Mouse (Mus musculus): ENCODE results near the gene Afap1.

The Afap1 gene

DNA sequence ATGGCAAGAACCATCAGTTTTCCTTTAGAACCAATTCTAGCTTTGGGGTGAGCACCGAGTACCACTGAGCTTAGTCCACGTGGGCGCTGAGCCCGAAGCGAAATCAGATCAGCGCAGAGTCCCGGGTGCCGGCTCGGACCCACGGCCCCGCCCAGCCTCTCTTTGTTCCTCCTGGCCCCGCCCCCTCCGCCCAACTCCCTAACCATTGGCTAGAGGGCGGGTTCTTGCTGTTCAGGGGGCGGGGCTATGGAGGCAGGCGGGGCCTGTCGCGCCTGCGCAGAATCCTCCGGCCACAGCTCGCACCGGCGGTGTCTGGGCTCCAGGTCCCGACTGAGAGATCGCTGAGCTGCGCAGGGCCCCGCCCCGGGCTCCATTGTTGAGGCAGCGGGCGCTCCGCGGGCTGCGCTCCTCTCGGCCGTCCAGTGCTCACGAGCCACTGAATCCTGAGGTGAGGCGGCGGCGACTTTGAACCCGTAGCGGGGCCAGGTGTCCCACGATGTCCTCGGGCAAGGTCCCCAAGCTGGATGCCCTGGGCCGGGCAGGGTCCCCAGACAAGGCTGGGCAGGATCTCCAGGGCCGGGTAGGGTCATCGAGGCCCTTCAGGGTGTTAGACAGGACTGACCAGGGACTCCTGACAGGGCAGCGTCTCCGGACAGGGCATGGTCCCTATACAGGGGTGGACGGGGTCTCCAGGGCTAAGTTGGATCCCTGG is at the start of gene Afap1:
Afap1 (plus strand) TSS at position 227 of the 712 bp plus-strand sequence.
- DNase-seq = peak; percentile 100

DNA sequence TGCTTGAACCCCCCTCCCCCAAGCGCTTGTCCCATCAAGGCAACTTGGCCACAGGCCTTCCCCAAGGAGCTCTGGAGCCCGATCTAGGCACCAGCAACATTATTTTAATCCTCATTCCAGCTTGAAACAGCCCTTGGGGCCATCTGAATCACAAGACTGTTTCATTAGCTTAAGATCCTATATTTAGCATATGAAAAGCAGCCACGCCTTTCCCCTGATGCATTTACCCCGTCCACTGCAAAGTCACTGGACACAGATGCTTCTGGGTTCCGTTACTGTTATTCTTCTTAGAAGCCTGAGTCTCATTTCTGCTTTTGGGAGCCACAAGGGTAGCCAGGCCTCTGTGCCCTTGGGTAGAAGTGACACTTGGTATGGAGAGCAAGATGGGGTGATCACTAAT is 41.6 kb upstream of the Afap1 start:
- no peak for DNase-seq

DNA sequence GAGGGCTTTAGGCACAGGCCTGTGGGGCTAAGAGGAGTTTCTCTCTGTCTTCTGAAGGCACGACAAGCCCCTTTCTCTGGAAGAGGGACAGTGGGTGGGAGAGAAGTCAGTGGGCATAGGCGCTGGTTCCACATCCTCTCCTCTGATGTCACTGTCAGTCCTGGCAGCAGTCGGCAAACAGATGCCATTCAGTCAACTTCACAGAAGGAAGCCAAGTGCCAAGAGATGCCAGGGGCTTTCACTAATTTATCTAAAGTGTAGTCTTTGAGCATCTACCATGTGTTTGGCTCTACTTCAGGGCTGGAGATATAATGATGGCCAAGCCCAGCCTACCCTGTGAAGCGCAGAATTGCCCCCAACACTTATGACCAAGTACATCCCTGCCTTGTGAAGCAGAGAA is 39.7 kb upstream of the Afap1 start:
- DNase-seq = no peak

DNA sequence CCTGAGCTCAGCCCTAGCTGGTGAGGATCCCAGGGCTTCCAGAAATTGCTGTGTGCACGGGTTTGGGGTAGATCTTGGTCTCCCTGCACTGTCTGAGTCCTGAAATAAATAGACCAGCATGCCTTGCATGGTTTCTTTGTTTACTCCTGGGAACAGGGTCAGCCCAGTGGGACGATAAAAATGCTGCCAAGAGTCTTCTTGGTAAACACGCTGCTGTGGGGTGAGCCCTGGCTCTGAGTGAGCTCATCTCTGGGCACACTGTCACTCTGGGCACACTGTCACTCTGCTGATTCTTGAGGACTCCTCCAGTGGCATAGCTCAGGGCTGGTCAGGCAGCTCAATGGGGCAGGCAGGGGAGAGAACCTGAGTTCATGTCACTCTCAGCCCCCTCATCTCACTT is 36.9 kb upstream of the Afap1 start:
- no peak for DNase-seq

DNA sequence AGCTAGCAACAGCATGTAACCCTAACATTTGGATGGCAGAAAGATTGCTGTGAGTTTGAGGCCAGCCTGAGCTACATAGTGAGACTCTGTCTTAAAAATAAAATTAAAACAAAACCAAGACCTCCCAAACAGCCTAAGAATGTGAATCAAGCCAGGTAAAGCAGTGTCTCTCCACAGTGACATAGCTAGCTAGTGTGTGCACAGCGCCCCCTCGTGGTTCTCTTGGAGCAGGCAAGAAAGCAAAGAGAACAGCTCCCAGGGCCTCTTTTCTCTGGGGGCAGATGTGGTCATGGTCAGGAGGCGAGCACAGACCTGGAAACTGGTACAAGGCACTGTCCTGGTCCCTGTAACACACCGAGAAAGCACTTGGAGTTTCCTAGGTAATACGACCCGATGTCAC is 35.0 kb upstream of the Afap1 start:
- DNase-seq = peak; percentile 65

DNA sequence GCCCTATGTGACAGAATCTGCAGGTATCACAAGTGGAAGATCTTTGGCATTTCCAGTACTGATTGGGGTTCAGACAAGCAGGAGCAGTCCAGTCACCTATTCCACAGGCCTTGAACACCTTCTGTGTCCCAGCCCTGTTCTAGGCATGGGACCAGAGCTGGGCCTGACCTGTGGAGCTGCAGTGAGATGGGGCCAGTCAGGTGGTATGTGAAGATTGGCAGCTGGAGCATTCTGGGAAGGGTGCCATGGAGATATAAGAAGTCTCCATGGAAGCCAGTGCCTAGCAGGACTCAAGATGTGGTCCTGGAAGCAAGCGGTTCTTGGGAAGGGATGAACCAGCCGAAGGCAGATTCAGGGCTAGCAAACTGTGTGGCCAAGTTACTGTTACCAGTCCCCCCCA is 31.7 kb upstream of the Afap1 start:
- DNase-seq = no peak

DNA sequence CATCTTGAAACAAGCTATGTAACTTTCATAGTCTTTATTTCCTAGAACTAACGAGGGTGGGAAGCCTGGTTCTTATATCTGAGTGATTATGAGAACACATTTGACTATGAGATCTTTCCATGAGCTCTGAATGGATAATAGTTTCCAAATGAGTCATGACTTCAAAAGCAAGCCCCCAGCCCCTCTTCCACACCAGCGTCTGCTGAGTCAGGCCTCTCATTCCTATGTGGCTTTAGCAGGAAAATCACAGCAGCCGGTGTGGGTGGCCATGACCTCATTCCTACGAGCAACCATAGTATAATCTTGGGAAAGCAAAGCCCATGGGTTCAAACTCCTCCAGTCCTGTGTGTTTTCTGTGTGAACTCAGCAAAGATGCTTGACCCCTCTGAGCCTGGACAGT is 23.1 kb upstream of the Afap1 start:
- DNase-seq = no peak

DNA sequence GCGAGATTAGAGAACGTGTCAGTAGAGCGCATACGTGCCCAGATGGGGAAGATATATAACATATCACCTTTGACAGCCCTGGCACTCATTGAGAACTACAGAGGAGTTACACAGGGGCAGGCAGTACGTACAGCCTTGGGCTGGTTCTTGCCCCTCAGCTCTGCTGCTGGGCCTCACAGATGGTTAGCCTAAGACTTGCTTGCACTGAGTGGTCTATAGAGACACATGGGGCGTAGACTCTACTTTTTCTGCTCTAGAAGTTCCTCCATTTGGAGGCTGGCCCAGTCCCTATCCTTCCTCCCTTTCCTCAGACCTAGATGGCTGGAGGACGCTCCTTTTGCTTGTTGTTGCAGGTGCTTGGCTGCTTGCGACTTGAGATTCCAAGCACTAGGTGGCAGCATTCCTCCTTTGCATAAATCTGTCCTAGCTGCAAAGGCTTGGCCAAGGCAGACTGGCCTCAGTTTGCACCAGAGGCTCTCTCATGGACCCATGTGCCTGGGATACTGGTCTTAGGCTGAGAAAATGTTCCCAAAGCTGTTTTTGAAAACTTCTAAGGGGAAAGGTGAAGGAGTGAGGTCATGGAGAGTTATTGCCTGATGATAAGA is 22.6 kb upstream of the Afap1 start:
- DNase-seq = peak; percentile 87

DNA sequence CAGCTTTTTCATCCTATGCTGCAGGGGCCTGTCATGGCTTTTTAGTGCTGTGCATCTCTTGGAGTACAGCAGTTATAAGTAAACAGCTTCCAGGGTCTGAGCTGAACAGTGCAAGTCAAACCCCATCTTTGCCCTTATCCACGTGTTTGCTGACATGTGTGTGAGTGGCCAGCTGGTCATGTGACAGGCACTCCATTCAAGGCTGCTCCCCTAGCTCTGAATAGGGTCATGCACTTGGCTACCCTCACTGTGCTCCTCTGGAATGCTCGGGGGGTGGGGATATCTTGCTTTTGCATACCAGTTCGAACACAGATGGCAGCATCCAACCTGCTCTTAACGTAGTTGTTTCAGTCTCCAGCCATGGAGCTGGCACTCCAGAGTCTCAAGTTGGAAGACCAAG is 19.7 kb upstream of the Afap1 start:
- peak; percentile 24 for DNase-seq

DNA sequence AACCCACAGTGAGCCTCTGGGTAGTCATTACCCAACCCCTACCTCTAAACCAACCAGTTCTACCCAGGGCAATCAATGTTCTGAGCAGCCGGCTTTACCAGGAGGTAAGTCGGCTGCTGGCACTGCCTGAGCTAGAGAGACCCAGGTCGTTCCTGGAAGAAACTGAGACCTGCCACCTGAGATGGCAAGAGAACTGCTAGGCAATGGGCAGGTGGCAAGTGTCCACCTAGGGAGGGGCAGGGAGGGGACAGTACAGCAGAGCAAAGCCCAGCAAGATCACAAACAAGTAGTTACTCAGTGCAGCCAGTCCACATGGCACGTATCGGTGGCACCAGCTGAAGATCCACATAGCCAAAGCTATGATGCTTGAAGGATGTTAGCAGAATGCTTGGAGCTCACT is 16.9 kb upstream of the Afap1 start:
- no peak for DNase-seq

DNA sequence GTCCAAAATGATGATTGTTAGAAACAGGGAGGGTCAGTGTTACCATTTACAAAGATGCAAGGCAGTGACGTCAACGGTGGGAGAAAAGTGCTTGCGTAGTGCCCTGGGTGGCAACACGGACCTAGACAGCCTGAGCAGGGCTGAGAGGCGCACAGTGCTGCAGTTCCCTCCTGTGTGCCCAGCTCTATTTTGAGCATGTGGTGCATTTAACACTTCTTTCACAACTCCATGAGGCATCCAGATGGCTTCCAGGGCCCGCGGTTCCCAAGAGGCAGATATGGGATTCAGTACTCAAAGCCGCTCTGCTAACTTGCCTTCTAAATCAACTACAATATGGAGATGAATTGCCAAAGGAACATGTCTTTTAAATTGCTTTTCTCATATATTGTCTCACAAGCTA is 13.9 kb upstream of the Afap1 start:
- no peak for DNase-seq

DNA sequence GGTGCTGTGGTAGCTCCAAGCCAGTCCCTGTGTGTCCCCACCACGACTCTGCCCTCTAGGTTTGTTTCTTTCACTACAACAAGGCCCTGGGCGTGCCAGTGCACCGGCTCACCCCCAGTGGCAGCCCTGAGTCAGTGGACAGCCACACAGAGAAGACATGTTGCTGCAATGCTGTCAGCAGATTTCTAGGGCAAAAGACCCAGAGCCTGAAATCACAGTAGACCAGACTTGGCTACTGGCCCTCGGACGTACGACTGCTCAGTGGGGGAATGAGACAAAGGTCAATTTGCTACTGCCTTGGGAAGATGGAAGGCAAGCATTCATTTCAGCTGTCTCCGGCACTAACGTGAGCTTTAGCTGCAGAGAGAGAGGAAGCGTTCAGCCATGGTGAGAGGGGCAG is 10.7 kb upstream of the Afap1 start:
- DNase-seq = peak; percentile 76

DNA sequence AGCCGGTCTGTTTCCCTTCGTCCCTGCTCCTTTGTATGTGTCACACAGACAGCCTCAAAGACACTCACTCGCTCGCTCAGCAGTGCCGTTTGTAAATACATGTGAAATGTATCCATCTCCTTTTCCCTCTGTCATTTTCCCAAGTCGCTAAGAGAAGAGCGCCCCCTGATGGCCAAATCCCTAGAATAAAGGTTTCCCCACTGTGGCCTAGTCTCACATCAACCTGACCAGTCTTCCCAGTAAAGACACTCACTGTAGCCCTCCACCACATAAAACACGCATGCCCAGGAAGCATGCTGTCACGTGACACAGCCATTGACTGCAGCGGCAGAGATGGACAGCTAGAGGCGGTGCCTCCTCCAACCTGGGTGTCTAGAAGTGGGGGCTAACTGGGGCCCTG is 8.9 kb upstream of the Afap1 start:
- DNase-seq = peak; percentile 48

DNA sequence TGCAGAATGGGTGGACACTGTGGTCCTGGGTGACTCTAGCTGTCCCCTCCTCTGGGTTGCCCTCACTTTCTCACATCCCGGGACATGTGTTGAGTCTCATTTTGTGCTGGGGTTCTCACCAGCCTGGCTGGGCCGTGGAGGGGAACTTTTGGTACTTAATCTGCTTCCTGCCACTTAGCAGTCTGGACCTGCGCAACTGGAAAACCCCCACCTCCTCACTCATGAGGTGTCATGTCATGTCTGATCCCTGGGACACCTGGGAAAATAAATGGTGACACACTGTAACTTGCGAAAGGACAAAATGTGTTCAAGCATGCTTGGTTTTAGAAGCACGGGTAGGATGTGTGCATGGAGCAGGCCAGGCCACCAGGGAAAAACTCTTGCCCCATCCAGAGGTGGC is 8.4 kb upstream of the Afap1 start:
- no peak for DNase-seq

DNA sequence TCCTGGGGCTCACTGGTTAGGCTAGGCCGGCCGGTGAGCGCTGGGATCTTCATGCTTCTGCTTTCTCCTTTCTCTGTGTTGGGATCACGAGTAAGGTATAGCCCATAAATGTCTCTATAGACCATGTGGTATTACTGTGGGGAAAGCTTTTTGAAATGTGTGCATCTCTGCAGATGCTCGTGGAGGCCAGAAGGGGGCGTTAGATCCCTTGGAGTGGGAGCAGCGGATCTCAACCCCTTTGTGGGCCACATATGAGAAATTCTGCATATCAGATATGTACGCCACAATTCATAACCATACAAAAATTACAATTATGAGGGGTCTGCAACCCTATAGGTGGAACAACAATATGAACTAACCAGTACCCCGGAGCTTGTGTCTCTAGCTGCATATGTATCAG is 4.2 kb upstream of the Afap1 start:
- DNase-seq = peak; percentile 40

DNA sequence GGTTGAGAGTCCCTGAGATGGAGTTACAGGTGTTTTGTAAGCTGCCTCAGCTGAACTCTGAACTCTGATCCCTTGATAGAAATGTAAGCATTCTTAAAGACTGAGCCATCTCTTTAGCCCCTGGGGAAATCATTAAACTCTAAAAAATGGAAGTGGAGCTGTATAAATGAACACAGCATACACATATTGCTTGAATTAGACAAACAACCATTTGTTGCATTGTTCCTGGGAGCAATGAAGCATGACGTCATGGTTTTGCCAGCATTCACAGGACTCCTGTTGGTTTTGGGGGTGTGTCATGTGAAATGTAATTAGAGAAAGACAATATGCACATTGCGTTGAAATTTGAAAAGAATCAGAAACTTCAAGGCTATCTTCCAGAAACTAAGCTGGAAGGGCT is 3.5 kb upstream of the Afap1 start:
- no peak for DNase-seq

DNA sequence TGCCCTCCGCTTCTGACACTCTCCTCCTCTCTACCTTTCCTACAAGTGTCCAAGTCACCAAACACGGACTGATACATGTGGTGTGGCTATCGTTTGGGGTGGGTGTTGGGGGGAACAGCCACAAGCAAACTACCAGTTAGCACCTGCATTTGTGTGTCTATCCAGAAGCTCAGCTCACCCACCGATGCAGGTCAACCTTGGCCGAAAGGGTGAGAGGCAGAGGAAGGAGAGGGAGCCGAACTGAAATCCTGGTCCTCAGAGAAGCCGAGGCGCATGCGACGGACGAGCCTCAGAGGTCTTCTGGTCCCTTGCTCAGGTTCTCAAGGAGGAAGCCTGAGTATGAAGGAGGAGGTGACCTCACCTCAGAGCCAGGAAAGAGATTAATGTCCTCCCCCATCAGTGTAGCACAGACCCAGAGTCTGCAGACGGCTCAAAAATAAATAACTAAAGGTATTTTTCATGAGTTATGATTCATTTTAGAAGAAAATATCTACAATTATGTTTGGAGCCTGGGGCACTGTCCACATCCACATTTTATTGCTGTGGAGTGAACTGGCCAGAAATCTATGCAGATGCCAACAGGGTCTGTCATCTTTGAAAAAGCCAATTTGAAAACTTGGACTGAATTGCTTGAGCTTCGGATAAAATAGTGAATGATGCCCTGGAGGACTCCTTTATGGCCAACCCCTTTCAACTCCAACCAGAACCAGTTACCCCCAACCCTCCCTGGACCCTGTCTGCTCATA is 2.0 kb upstream of the Afap1 start:
- DNase-seq = no peak

DNA sequence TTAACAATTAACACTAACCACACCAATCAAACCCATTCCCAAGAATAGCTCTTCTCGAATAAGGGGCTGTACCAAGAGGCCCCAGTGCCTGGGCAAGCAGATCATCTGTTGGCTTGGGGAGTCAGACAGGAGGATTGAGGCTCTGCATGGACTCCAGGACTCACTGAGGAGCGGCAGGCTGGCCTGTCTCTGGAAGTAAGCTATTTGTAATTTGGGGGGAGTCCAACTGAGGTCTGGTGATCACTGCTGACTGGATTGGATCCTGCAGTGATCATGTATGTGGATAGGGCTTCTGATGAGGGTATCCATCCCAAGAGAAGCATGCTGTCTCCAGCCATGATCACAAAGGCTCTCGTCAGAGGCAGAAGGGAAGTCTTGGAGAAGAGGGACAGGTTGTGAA is 756 bp upstream of the Afap1 start:
- no peak for DNase-seq

DNA sequence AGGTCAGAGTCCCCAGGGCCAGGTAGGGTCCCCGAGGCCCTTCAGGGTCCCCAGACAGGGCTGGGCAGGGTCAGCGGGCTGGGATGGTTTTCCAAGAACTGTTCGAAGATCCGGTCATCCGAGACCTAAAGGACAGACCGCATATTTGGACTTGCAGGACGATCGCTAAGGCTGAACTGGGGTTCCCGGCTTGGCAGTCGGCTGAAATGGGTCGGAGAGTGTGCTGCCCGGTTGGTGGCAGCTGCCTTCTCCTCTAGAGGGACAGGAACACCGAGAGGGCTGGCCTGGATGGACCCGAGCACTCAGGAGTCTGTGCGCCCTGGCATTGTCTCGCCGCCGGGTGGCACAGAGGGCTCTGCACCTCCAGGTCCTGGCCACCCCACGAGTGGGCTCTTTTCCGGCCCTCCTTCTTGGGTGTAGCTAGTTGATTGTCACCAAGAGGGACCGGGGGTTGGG is 714 bp downstream of the Afap1 start:
- peak; percentile 77 for DNase-seq

DNA sequence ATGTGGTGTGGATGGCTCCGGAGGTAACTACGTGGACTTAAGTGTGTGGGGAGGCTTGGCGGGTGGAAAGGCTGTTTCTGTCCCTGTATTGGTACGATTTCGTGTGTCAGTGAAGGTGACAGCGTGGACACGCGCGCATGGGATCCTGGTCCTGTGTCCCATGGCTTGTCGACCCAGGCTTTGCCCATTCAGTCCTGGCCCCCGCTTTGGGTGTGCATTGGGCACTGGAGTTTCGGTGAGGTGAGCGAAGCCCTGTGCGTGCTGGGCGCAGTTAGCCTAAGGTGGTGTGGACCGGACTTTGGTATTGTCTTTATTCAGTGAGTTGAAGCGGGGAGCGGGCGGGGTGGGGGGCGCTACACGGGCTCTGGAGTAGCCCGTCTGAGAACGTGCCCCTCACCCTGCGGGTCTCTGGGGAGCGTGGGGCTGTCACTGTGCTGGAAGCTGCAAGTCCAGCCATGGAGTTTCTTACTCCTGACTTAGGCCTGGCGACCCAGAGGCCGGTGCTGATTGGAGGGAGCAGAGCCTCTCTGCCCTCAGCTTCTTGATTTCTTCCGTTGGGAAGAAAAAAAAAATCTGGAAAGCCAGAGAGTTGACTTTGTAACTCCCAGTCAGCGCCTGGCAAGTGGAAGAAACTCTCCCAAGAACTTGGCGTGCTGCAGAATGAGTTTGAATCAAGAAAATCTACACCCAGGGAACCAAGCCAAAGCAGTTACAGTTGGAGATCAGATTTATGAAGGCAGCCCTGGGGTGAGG is 1.4 kb downstream of the Afap1 start:
- DNase-seq = peak; percentile 73

DNA sequence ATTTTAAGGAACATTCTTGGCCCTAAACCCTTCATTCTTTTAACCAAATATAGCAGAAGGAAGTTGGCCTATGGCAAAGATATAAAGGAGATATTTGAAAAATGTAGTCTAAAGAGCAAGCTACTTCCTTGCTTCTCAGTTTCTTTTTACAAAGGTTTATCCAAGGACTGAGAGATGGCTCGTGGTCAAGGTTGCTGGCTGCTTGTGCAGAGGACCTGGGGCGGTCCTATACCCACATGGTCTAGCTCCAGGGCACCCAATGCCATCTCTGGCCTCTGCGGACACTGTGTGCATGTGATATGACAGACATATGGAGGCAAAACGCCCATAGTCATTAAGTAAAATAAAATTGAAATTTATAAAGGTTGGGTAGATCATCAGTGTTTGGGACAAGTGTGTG is 2.8 kb downstream of the Afap1 start:
- DNase-seq = no peak

DNA sequence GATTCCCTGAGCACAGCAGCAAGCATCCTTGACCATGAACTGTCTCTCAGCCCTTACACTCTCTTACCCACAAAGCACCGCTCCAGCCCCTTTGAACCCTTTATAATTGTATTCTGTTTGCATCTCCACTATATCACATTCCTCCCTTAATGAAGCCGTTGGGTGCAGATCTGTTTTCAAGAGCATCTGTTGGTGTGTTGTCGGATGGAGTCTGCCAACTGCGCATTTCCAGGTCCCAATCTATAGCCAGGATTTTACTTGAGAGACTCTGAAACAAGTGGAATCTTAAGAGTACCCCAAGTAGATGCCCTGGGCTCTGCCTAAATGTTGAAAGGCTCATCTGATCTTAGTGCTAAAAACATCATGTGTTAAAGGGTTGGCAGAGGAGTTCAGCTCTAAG is 3.4 kb downstream of the Afap1 start:
- no peak for DNase-seq

DNA sequence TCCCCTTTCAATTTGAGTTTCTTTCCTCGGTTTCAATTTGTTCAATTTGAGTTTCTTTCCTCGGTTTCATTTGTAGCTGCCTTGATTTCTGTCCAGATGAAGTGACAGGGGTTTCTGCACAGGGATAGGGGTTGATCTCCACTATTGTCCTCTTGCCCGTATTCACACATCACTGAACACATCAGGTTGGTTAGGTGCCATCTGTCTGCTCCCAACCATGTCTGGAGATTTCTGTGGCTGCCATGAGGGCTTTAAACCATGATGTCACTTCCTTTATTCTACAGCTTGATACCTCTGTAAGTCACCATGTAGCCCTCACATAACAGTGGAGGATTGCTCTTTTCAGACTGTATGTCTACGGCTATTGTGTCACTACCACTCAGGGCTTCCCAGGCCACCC is 4.0 kb downstream of the Afap1 start:
- no peak for DNase-seq

DNA sequence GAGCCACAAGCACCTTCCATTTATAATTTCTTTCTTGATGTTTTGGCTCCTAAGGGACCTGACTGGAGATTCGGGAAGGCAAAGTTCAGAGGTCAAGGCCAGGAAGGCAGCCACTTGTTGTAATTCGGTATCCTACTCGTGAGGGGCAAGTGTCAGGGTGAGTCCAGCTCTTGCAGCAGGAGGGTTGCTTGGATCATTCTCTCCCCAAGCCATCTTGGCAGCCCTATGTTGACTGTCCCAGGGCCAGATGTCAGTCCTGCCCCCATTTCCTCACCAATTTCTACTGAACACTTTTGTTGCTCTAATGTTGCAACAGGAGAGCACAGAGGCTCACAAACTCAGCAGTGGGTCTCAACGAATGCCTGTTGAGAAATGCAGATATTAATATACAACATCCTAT is 5.0 kb downstream of the Afap1 start:
- no peak for DNase-seq
